Mouse (Mus musculus): ENCODE results near the gene Myl4. TPM values are rescaled to one million over a fixed set of nuclear protein-coding genes. Genes with fewer than 3 reads are reported as not detected.

The Myl4 gene
- polyA plus RNA-seq, 1 experiment from 2014 or later = 1,777 TPM

- WGBS = 79% methylated on average over 10 of the region's 10 CpGs
- DNase-seq (ENCODE audit: low spot score) = no peak
- H3K27me3 ChIP-seq (ENCODE audit: insufficient read depth, poor library complexity, severe bottlenecking) = peaks cover 7% of the 10 kb centered on the region
- no peaks in the 10 kb centered on the region for H3K36me3 ChIP-seq
- no peaks in the 10 kb centered on the region for H3K9me3 ChIP-seq
- H3K4me3 ChIP-seq = no peak overlapping the region
- no peak overlapping the region for H3K27ac ChIP-seq
- H3K4me1 ChIP-seq = peaks cover 43% of the 10 kb centered on the region
These were observed 63.1 kb downstream of the Myl4 start for GRCm38 (mm10) chr11:104613551-104613950.

- no peak for DNase-seq (ENCODE audit: low spot score)
- 50% methylated on average over 2 of the region's 2 CpGs for WGBS
- Histone ChIP-seq H3K4me1 (peaks cover 46% of the 10 kb centered on the region), H3K9me3 (no peaks in the 10 kb centered on the region), H3K27ac (no peak overlapping the region), H3K4me3 (no peak overlapping the region), H3K36me3 (no peaks in the 10 kb centered on the region), H3K27me3 (ENCODE audit: insufficient read depth, poor library complexity, severe bottlenecking) (peaks cover 7% of the 10 kb centered on the region)
These were observed 63.7 kb downstream of the Myl4 start for GRCm38 (mm10) chr11:104614130-104614529.

GRCm38 (mm10) chr11:104616182-104616581, 65.7 kb downstream of the Myl4 start:
- no peaks in the 10 kb centered on the region for H3K9me3 ChIP-seq
- peak overlapping the region; percentile 81 for H3K27ac ChIP-seq
- WGBS = 34% methylated on average over 5 of the region's 5 CpGs

GRCm38 (mm10) chr11:104618638-104619076, 68.2 kb downstream of the Myl4 start:
- Histone ChIP-seq H3K4me1 (peaks cover 59% of the 10 kb centered on the region), H3K27ac (peak overlapping the region; percentile 79)
- WGBS = 53% methylated on average over 6 of the region's 6 CpGs

More at GRCm38 (mm10) chr11:104616182-104616581, 65.7 kb downstream of the Myl4 start:
- Histone ChIP-seq H3K27me3 (ENCODE audit: insufficient read depth, poor library complexity, severe bottlenecking) (no peaks in the 10 kb centered on the region), H3K36me3 (no peaks in the 10 kb centered on the region), H3K4me1 (peaks cover 50% of the 10 kb centered on the region), H3K4me3 (no peak overlapping the region; the same call in 1 of the 2 replicates)
- no peak for DNase-seq (ENCODE audit: low spot score)

GRCm38 (mm10) chr11:104619084-104620022, 68.9 kb downstream of the Myl4 start:
- Histone ChIP-seq H3K4me1 (peaks cover 61% of the 10 kb centered on the region), H3K27ac (peak overlapping the region; percentile 79; the same call in 1 of the 2 replicates), H3K36me3 (no peaks in the 10 kb centered on the region), H3K27me3 (ENCODE audit: insufficient read depth, poor library complexity, severe bottlenecking) (no peaks in the 10 kb centered on the region), H3K4me3 (no peak overlapping the region), H3K9me3 (no peaks in the 10 kb centered on the region)
- DNase-seq (ENCODE audit: low spot score) = no peak
- WGBS = 69% methylated on average over 13 of the region's 13 CpGs

More at GRCm38 (mm10) chr11:104618638-104619076, 68.2 kb downstream of the Myl4 start:
- no peaks in the 10 kb centered on the region for H3K27me3 ChIP-seq (ENCODE audit: insufficient read depth, poor library complexity, severe bottlenecking)
- no peaks in the 10 kb centered on the region for H3K9me3 ChIP-seq
- no peak for DNase-seq (ENCODE audit: low spot score)
- 0 out of 2 replicates have a peak overlapping the region, but pooled peaks have one; percentile 15 for H3K4me3 ChIP-seq
- H3K36me3 ChIP-seq = no peaks in the 10 kb centered on the region

- peak; percentile 81 for DNase-seq (ENCODE audit: low spot score)
- Histone ChIP-seq H3K4me1 (peaks cover 63% of the 10 kb centered on the region), H3K27me3 (ENCODE audit: insufficient read depth, poor library complexity, severe bottlenecking) (no peaks in the 10 kb centered on the region), H3K27ac (peak overlapping the region; percentile 62), H3K9me3 (no peaks in the 10 kb centered on the region), H3K36me3 (no peaks in the 10 kb centered on the region), H3K4me3 (0 out of 2 replicates have a peak overlapping the region, but pooled peaks have one; percentile 2)
- 35% methylated on average over 9 of the region's 12 CpGs for WGBS
These were observed 71.8 kb downstream of the Myl4 start for GRCm38 (mm10) chr11:104622040-104622962.

GRCm38 (mm10) chr11:104624791-104625391, 74.4 kb downstream of the Myl4 start:
- Histone ChIP-seq H3K4me1 (peaks cover 46% of the 10 kb centered on the region), H3K27me3 (ENCODE audit: insufficient read depth, poor library complexity, severe bottlenecking) (no peaks in the 10 kb centered on the region), H3K9me3 (no peaks in the 10 kb centered on the region), H3K27ac (peak overlapping the region; percentile 75), H3K4me3 (no peak overlapping the region), H3K36me3 (no peaks in the 10 kb centered on the region)
- 23% methylated on average over 6 of the region's 6 CpGs for WGBS
- DNase-seq (ENCODE audit: low spot score) = no peak

GRCm38 (mm10) chr11:104625453-104626402, 75.3 kb downstream of the Myl4 start:
- Histone ChIP-seq H3K36me3 (no peaks in the 10 kb centered on the region), H3K9me3 (no peaks in the 10 kb centered on the region), H3K27ac (peak overlapping the region; percentile 75), H3K27me3 (ENCODE audit: insufficient read depth, poor library complexity, severe bottlenecking) (no peaks in the 10 kb centered on the region), H3K4me1 (peaks cover 46% of the 10 kb centered on the region), H3K4me3 (no peak overlapping the region)
- DNase-seq (ENCODE audit: low spot score) = peak; percentile 93
- 36% methylated on average over 12 of the region's 12 CpGs for WGBS

GRCm38 (mm10) chr11:104626635-104627034, 76.2 kb downstream of the Myl4 start:
- H3K27me3 ChIP-seq (ENCODE audit: insufficient read depth, poor library complexity, severe bottlenecking) = no peaks in the 10 kb centered on the region
- H3K4me3 ChIP-seq = no peak overlapping the region
- no peak overlapping the region; the same call in 1 of the 2 replicates for H3K27ac ChIP-seq
- H3K4me1 ChIP-seq = peaks cover 46% of the 10 kb centered on the region
- no peaks in the 10 kb centered on the region for H3K36me3 ChIP-seq
- H3K9me3 ChIP-seq = no peaks in the 10 kb centered on the region
- no peak for DNase-seq (ENCODE audit: low spot score)

- H3K4me1 ChIP-seq = peaks cover 37% of the 10 kb centered on the region
- H3K9me3 ChIP-seq = no peaks in the 10 kb centered on the region
- WGBS = 59% methylated on average over 11 of the region's 11 CpGs
- H3K36me3 ChIP-seq = no peaks in the 10 kb centered on the region
- H3K4me3 ChIP-seq = no peak overlapping the region
- no peak for DNase-seq (ENCODE audit: low spot score)
- H3K27ac ChIP-seq = 0 out of 2 replicates have a peak overlapping the region, but pooled peaks have one; percentile 56
- H3K27me3 ChIP-seq (ENCODE audit: insufficient read depth, poor library complexity, severe bottlenecking) = no peaks in the 10 kb centered on the region
These were observed 77.3 kb downstream of the Myl4 start for GRCm38 (mm10) chr11:104627616-104628301.

GRCm38 (mm10) chr11:104628566-104628965, 78.1 kb downstream of the Myl4 start:
- 73% methylated on average over 5 of the region's 5 CpGs for WGBS
- no peak for DNase-seq (ENCODE audit: low spot score)
- Histone ChIP-seq H3K27ac (no peak overlapping the region), H3K9me3 (no peaks in the 10 kb centered on the region), H3K4me3 (no peak overlapping the region), H3K36me3 (no peaks in the 10 kb centered on the region), H3K27me3 (ENCODE audit: insufficient read depth, poor library complexity, severe bottlenecking) (no peaks in the 10 kb centered on the region), H3K4me1 (peaks cover 32% of the 10 kb centered on the region)
